Mouse (Mus musculus): ENCODE measurements around the gene Gys2. TPM values are rescaled to one million over a fixed set of nuclear protein-coding genes. Genes with fewer than 3 reads are reported as not detected.

Gys2 gene
- polyA plus RNA-seq, 1 experiment from 2014 or later = 83.9 TPM

Other genes starting within 250 kb of the Gys2 start
- gene Iapp, start 174.7 kb downstream of the Gys2 start, polyA plus RNA-seq (2015; fragmentation: Nextera tagmentation; extraction: Ambion mirVana) = 2.0 TPM in 1 of 2 replicates, not detected in the other
- gene Slco1a5, start 150.1 kb downstream of the Gys2 start, polyA plus RNA-seq (2015; fragmentation: Nextera tagmentation; extraction: Ambion mirVana) = 0.05 TPM in 1 of 2 replicates, not detected in the other
- gene Pyroxd1, start 127.5 kb downstream of the Gys2 start, polyA plus RNA-seq (2015; fragmentation: Nextera tagmentation; extraction: Ambion mirVana) = 5.6 and 6.3 TPM in 2 replicates
- 12.1 and 13.8 TPM in 2 replicates for gene Recql, start 86.0 kb downstream of the Gys2 start, polyA plus RNA-seq (2015; fragmentation: Nextera tagmentation; extraction: Ambion mirVana)
- gene Golt1b, start 85.9 kb downstream of the Gys2 start, polyA plus RNA-seq (2015; fragmentation: Nextera tagmentation; extraction: Ambion mirVana) = 26.1 and 27.3 TPM in 2 replicates
- 0.06 and 0.27 TPM in 2 replicates for gene Spx, start 59.7 kb downstream of the Gys2 start, polyA plus RNA-seq (2015; fragmentation: Nextera tagmentation; extraction: Ambion mirVana)
- gene Ldhb, start 34.8 kb upstream of the Gys2 start, polyA plus RNA-seq (2015; fragmentation: Nextera tagmentation; extraction: Ambion mirVana) = 15.5 and 17.6 TPM in 2 replicates
- gene Kcnj8, start 98.5 kb upstream of the Gys2 start, polyA plus RNA-seq (2015; fragmentation: Nextera tagmentation; extraction: Ambion mirVana) = 2.0 and 2.1 TPM in 2 replicates
- gene Abcc9, start 229.2 kb upstream of the Gys2 start, polyA plus RNA-seq (2015; fragmentation: Nextera tagmentation; extraction: Ambion mirVana) = 1.5 and 2.1 TPM in 2 replicates